Mouse (Mus musculus) erythroblast, embryonic 14.5 days (primary cell): ENCODE measurements around the gene Gm20441. TPM values are rescaled to one million over a fixed set of nuclear protein-coding genes. Genes with fewer than 3 reads are reported as not detected.
"Not testable (repeated sequence)": the region's sequence is repeated elsewhere in the genome, so short reads cannot be mapped to it uniquely, and the experiment has no call there.

Experiments used
- H3K27me3 ChIP-seq: 2 replicates; pipeline ENCODE4 v1.6.1; 2012; ENCODE audit warnings: inconsistent platforms; ENCODE audit not compliant: control insufficient read depth
- H3K36me3 ChIP-seq: 2 replicates; pipeline ENCODE4 v1.6.1; 2012; ENCODE audit warnings: mild to moderate bottlenecking, inconsistent platforms; ENCODE audit not compliant: control insufficient read depth
- H3K4me1 ChIP-seq: 2 replicates; pipeline ENCODE4 v1.6.1; 2012; ENCODE audit warnings: inconsistent platforms; ENCODE audit not compliant: control insufficient read depth
- H3K4me3 ChIP-seq: replicated peaks from 2 replicates; pipeline ENCODE3; 2012; ENCODE audit warnings: moderate library complexity, mild to moderate bottlenecking, inconsistent platforms
- H3K9me3 ChIP-seq: 2 replicates; pipeline ENCODE4 v1.6.1; 2012; ENCODE audit warnings: low read length, inconsistent platforms, mixed read lengths; ENCODE audit not compliant: control insufficient read depth
- GATA1 ChIP-seq: IDR thresholded peaks from 2 replicates; pipeline ENCODE4 v1.6.1; 2012; ENCODE audit warnings: low read length, inconsistent platforms, mixed read lengths
- TAL1 ChIP-seq: IDR thresholded peaks from 3 replicates; pipeline ENCODE4 v1.6.1; 2012; ENCODE audit warnings: low read length, inconsistent platforms, mixed read lengths
- polyA plus RNA-seq: library from polyadenylated mRNA; stranded (reverse); fragments of >175 nt; gene quantifications from 2 replicates; pipeline ENCODE4 v1.2.3, GENCODE M21; 2012

Gene Gm20441
- polyA plus RNA-seq, 1 experiment: not detected

GRCm38 (mm10) chr10:75788277-75788676 is 7.5 kb upstream of the Gm20441 start:
- H3K36me3 ChIP-seq: no peaks in the 10 kb centered on the region
- H3K27me3 ChIP-seq: peaks cover 18% of the 10 kb centered on the region
- no peak overlapping the region for H3K4me3 ChIP-seq
- TF ChIP-seq TAL1 (no peak), GATA1 (no peak)
- no peaks in the 10 kb centered on the region for H3K4me1 ChIP-seq
- H3K9me3 ChIP-seq: no peaks in the 10 kb centered on the region

GRCm38 (mm10) chr10:75785442-75785841 is 4.7 kb upstream of the Gm20441 start:
- no peak overlapping the region for H3K4me3 ChIP-seq
- no peaks in the 10 kb centered on the region for H3K9me3 ChIP-seq
- peaks cover 2% of the 10 kb centered on the region for H3K4me1 ChIP-seq
- H3K27me3 ChIP-seq: peaks cover 40% of the 10 kb centered on the region
- H3K36me3 ChIP-seq: no peaks in the 10 kb centered on the region
- no peak for TF ChIP-seq GATA1
- no peak for TF ChIP-seq TAL1

GRCm38 (mm10) chr10:75779206-75780174 is 1.3 kb downstream of the Gm20441 start:
- H3K4me1 ChIP-seq: peaks cover 2% of the 10 kb centered on the region
- TF ChIP-seq GATA1 (no peak), TAL1 (no peak)
- no peaks in the 10 kb centered on the region for H3K36me3 ChIP-seq
- H3K4me3 ChIP-seq: no peak overlapping the region
- H3K27me3 ChIP-seq: peaks cover 75% of the 10 kb centered on the region
- no peaks in the 10 kb centered on the region for H3K9me3 ChIP-seq

GRCm38 (mm10) chr10:75777885-75778284 is 2.9 kb downstream of the Gm20441 start:
- H3K27me3 ChIP-seq: peaks cover 62% of the 10 kb centered on the region
- peaks cover 13% of the 10 kb centered on the region for H3K4me1 ChIP-seq
- H3K9me3 ChIP-seq: no peaks in the 10 kb centered on the region
- H3K4me3 ChIP-seq: no peak overlapping the region
- TF ChIP-seq GATA1 (no peak), TAL1 (no peak)
- no peaks in the 10 kb centered on the region for H3K36me3 ChIP-seq

- TF ChIP-seq TAL1 (no peak), GATA1 (no peak)
- Histone ChIP-seq H3K36me3 (no peaks in the 10 kb centered on the region), H3K27me3 (peaks cover 49% of the 10 kb centered on the region), H3K9me3 (no peaks in the 10 kb centered on the region), H3K4me1 (peaks cover 24% of the 10 kb centered on the region), H3K4me3 (no peak overlapping the region)
Measured at GRCm38 (mm10) chr10:75776562-75776961, 4.2 kb downstream of the Gm20441 start.

- Histone ChIP-seq H3K27me3 (peaks cover 29% of the 10 kb centered on the region), H3K4me3 (no peak overlapping the region), H3K36me3 (no peaks in the 10 kb centered on the region), H3K4me1 (peaks cover 21% of the 10 kb centered on the region), H3K9me3 (no peaks in the 10 kb centered on the region)
- TF ChIP-seq GATA1 (no peak), TAL1 (no peak)
Measured at GRCm38 (mm10) chr10:75774587-75774986, 6.2 kb downstream of the Gm20441 start.

GRCm38 (mm10) chr10:75774102-75774501 is 6.7 kb downstream of the Gm20441 start:
- Histone ChIP-seq H3K36me3 (no peaks in the 10 kb centered on the region), H3K4me1 (peaks cover 21% of the 10 kb centered on the region), H3K4me3 (no peak overlapping the region), H3K9me3 (no peaks in the 10 kb centered on the region), H3K27me3 (peaks cover 24% of the 10 kb centered on the region)
- no peak for TF ChIP-seq TAL1
- no peak for TF ChIP-seq GATA1

GRCm38 (mm10) chr10:75772795-75773664 is 7.7 kb downstream of the Gm20441 start, which contains the start of gene Ddt:
Gene Ddt, minus strand, starts transcription at chr10:75773414.
- H3K36me3 ChIP-seq: no peaks in the 10 kb centered on the region
- TF ChIP-seq TAL1: no peak
- TF ChIP-seq GATA1: peak; percentile 79
- peaks cover 14% of the 10 kb centered on the region for H3K27me3 ChIP-seq
- no peaks in the 10 kb centered on the region for H3K9me3 ChIP-seq
- peaks cover 23% of the 10 kb centered on the region for H3K4me1 ChIP-seq
- H3K4me3 ChIP-seq: peak within 1 kb of the TSS; percentile 80

- not testable (repeated sequence) for H3K27me3 ChIP-seq, H3K36me3 ChIP-seq, H3K4me3 ChIP-seq, H3K9me3 ChIP-seq
- H3K4me1 ChIP-seq: peaks cover 47% of the 10 kb centered on the region
Measured at GRCm38 (mm10) chr10:75767756-75768155, 13.0 kb downstream of the Gm20441 start.
